Mouse (Mus musculus): ENCODE measurements around the gene Col23a1. TPM values are rescaled to one million over a fixed set of nuclear protein-coding genes. Genes with fewer than 3 reads are reported as not detected.

The Col23a1 gene
- total RNA-seq, 2 experiments from 2014 or later, result 11.1 TPM

GRCm38 (mm10) chr11:51582713-51583112, 293.0 kb downstream of the Col23a1 start:
- peak; percentile 82 for DNase-seq
- intact Hi-C loops (cut with DNase I), result no loop called here

- intact Hi-C loops (cut with DNase I), result no loop called here
- DNase-seq, result no peak
Measured at GRCm38 (mm10) chr11:51584057-51584430, 294.3 kb downstream of the Col23a1 start.

GRCm38 (mm10) chr11:51584431-51585248, 294.9 kb downstream of the Col23a1 start, which contains the start of gene Phykpl:
Gene Phykpl, plus strand, starts transcription at chr11:51584757.
- DNase-seq, result peak; percentile 96
- intact Hi-C loops (cut with DNase I), result no loop called here

GRCm38 (mm10) chr11:51585608-51586252, 296.0 kb downstream of the Col23a1 start:
- intact Hi-C loops (cut with DNase I), result no loop called here
- DNase-seq, result no peak

GRCm38 (mm10) chr11:51586411-51586810, 296.7 kb downstream of the Col23a1 start:
- intact Hi-C loops (cut with DNase I), result no loop called here
- DNase-seq, result no peak

- intact Hi-C loops (cut with DNase I), result no loop called here
- no peak for DNase-seq
Measured at GRCm38 (mm10) chr11:51587059-51587458, 297.3 kb downstream of the Col23a1 start.

- intact Hi-C loops (cut with DNase I), result no loop called here
- DNase-seq, result no peak
Measured at GRCm38 (mm10) chr11:51588833-51589232, 299.1 kb downstream of the Col23a1 start.

GRCm38 (mm10) chr11:51590002-51590401, 300.3 kb downstream of the Col23a1 start:
- intact Hi-C loops (cut with DNase I), result no loop called here
- no peak for DNase-seq

GRCm38 (mm10) chr11:51591168-51591567, 301.4 kb downstream of the Col23a1 start:
- intact Hi-C loops (cut with DNase I), result no loop called here
- DNase-seq, result no peak

GRCm38 (mm10) chr11:51591915-51592314, 302.2 kb downstream of the Col23a1 start:
- intact Hi-C loops (cut with DNase I), result no loop called here
- no peak for DNase-seq

- DNase-seq, result no peak
- intact Hi-C loops (cut with DNase I), result no loop called here
Measured at GRCm38 (mm10) chr11:51593368-51593767, 303.6 kb downstream of the Col23a1 start.

- intact Hi-C loops (cut with DNase I), result no loop called here
- DNase-seq, result no peak
Measured at GRCm38 (mm10) chr11:51593849-51594248, 304.1 kb downstream of the Col23a1 start.

GRCm38 (mm10) chr11:51594715-51595350, 305.1 kb downstream of the Col23a1 start:
- intact Hi-C loops (cut with DNase I), result no loop called here
- DNase-seq, result no peak

GRCm38 (mm10) chr11:51595459-51596083, 305.9 kb downstream of the Col23a1 start:
- intact Hi-C loops (cut with DNase I), result no loop called here

GRCm38 (mm10) chr11:51597553-51597952, 307.8 kb downstream of the Col23a1 start:
- no peak for DNase-seq
- intact Hi-C loops (cut with DNase I), result no loop called here

More at GRCm38 (mm10) chr11:51595459-51596083, 305.9 kb downstream of the Col23a1 start:
- no peak for DNase-seq

- intact Hi-C loops (cut with DNase I), result no loop called here
Measured at GRCm38 (mm10) chr11:51602253-51602652, 312.5 kb downstream of the Col23a1 start.

GRCm38 (mm10) chr11:51605602-51606446, 316.1 kb downstream of the Col23a1 start:
- intact Hi-C loops (cut with DNase I), result no loop called here
- DNase-seq, result peak; percentile 83

More at GRCm38 (mm10) chr11:51602253-51602652, 312.5 kb downstream of the Col23a1 start:
- no peak for DNase-seq

- intact Hi-C loops (cut with DNase I), result no loop called here
- DNase-seq, result peak; percentile 97
Measured at GRCm38 (mm10) chr11:51606447-51607095, 316.9 kb downstream of the Col23a1 start, which contains the start of gene Hnrnpab. Gene Hnrnpab, minus strand, starts transcription at chr11:51606847.

- intact Hi-C loops (cut with DNase I), result no loop called here
Measured at GRCm38 (mm10) chr11:51607096-51607738, 317.5 kb downstream of the Col23a1 start.

More at GRCm38 (mm10) chr11:51607096-51607738, 317.5 kb downstream of the Col23a1 start:
- DNase-seq, result no peak

All from left cerebral cortex, postnatal 4 days (tissue).